Mouse (Mus musculus): ENCODE measurements around the gene Ltbr.

DNA sequence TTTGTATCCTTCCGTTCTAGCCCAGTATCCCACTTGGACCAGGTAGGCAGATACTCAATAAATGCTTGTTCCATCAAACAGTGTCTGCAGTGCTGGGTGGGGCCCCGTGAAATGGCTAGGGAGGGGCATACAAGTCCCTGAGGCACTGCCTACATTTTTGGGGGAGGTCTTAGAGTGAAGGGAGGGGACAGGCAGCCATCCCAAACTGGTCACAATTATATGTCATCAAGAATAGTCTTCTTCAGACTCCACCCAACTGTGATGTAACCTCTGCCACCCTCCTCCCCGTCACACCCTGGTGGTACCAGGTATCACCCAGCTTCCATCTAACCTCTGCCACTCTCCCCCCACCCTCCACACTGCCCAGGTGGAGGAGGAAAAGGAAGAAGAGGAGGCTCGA lies 31.2 kb upstream of the Ltbr start:
- TF ChIP-seq CTCF (conservative IDR thresholded peaks at IDR 0.05; ENCODE audit: insufficient read depth, insufficient read length, low read depth, low read length) (no peak), POLR2A (IDR thresholded peaks at IDR 0.05; ENCODE audit: low read depth, low read length) (no peak)
